Mouse (Mus musculus) midbrain, postnatal 0 days (tissue): ENCODE measurements at regions not wholly inside any gene's neighbourhood (a gene's known extent, or its start where the extent isn't known, plus 50 kb on each side); places are given as distances from the start of the nearest gene placed in this dataset.

ENCODE experiments used
- ATAC-seq: fragments of 200-750 bp; cut with Nextera tagmentation; 2 replicates; pipeline ENCODE4 v1.8.0; 2017; ENCODE audit warnings: moderate number of reproducible peaks, mild to moderate bottlenecking, moderate TSS enrichment, moderate library complexity; ENCODE audit not compliant: low FRiP score
- DNase-seq: peaks from one replicate; pipeline ENCODE4 v3.0.0-alpha.2; 2015; ENCODE audit warnings: low spot score
- H3K27ac ChIP-seq: fragments of 300-500 bp; sonication (generic); 2 replicates; pipeline ENCODE4 v1.5.1; 2014; ENCODE audit warnings: low read depth, mild to moderate bottlenecking, low read length, mixed read lengths
- H3K27me3 ChIP-seq: fragments of 300-500 bp; sonication (generic); 2 replicates; pipeline ENCODE4 v1.6.1; 2014; ENCODE audit warnings: low read length, control low read depth, mixed read lengths; ENCODE audit not compliant: insufficient read depth
- H3K36me3 ChIP-seq: fragments of 300-500 bp; sonication (generic); 2 replicates; pipeline ENCODE4 v1.6.1; 2014; ENCODE audit warnings: low read length, control low read depth, mixed read lengths; ENCODE audit not compliant: insufficient read depth
- H3K4me1 ChIP-seq: fragments of 300-500 bp; sonication (generic); 2 replicates; pipeline ENCODE4 v1.6.1; 2014; ENCODE audit warnings: mild to moderate bottlenecking, control low read depth, antibody characterized with exemption, low read length, mixed read lengths; ENCODE audit not compliant: insufficient read depth
- H3K4me2 ChIP-seq: fragments of 300-500 bp; sonication (generic); 2 replicates; pipeline ENCODE4 v1.6.1; 2014; ENCODE audit warnings: low read depth, mild to moderate bottlenecking, low read length, mixed read lengths; ENCODE audit not compliant: poor library complexity, severe bottlenecking
- H3K4me3 ChIP-seq: fragments of 300-500 bp; sonication (generic); 2 replicates; pipeline ENCODE4 v1.5.1; 2014; ENCODE audit warnings: low read depth, mild to moderate bottlenecking, low read length, moderate library complexity
- H3K9ac ChIP-seq: fragments of 300-500 bp; sonication (generic); replicated peaks from 2 replicates; pipeline ENCODE4 v1.6.1; 2014; ENCODE audit warnings: mild to moderate bottlenecking, low read length, moderate library complexity, mixed read lengths; ENCODE audit not compliant: poor library complexity, severe bottlenecking
- H3K9me3 ChIP-seq: fragments of 300-500 bp; sonication (generic); 2 replicates; pipeline ENCODE4 v1.6.1; 2016; ENCODE audit warnings: low read length, control low read depth
- CTCF ChIP-seq: IDR thresholded peaks from 2 replicates; pipeline ENCODE4 v1.5.1; 2016; ENCODE audit warnings: antibody characterized with exemption, mild to moderate bottlenecking
- WGBS: fragments of 180-500 bp; shearing (Covaris S2); extraction: QIAGEN DNeasy Blood & Tissue Kit; methylation state at CpG from one replicate; pipeline ENCODE4 v1.1.7; 2014; 5-methylcytosine and 5-hydroxymethylcytosine counted together

DNA sequence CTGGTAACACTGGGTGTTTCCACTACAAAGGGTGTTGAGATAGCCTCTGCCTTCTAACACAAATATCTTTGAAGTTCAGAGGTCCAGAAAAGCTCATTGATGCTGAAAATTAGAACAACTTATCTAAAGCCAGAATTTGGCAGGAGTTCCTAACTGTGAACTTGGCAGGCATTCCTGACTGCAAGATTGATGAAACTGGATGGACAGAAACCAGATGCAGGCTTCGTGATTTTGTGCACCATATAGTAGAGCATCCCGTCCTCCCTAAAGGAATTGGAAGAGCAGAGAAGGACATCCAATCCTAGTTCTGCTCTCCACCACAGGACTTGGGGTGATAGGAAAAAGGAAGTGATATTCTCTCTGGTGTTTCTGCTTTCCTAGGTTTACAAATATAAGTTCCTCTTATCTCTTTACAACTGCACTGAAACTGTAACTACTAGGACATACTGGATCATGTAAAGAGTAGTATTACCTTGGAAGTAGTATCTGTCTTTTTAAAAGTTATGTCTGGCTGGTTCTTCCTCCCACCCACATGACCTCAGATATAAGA, 90.9 kb upstream of the Thrb start:
- WGBS: 69% methylated on average over 2 of the region's 2 CpGs
- no peaks in the 10 kb centered on the region for H3K27me3 ChIP-seq
- H3K4me2 ChIP-seq: no peak overlapping the region
- no peak overlapping the region for H3K27ac ChIP-seq
- ATAC-seq (no peak), DNase-seq (peak; percentile 36)
- no peak overlapping the region for H3K9ac ChIP-seq
- no peak overlapping the region for H3K4me3 ChIP-seq
- no peak for TF ChIP-seq CTCF
- H3K4me1 ChIP-seq: no peaks in the 10 kb centered on the region
- no peaks in the 10 kb centered on the region for H3K36me3 ChIP-seq
- H3K9me3 ChIP-seq: no peaks in the 10 kb centered on the region

GRCm38 (mm10) chr14:17578776-17579175, 81.3 kb upstream of the Thrb start:
- Histone ChIP-seq H3K4me3 (no peak overlapping the region), H3K27ac (no peak overlapping the region), H3K9ac (no peak overlapping the region), H3K4me1 (no peaks in the 10 kb centered on the region), H3K36me3 (no peaks in the 10 kb centered on the region), H3K4me2 (no peak overlapping the region), H3K9me3 (no peaks in the 10 kb centered on the region), H3K27me3 (no peaks in the 10 kb centered on the region)
- 61% methylated on average over 1 of the region's 1 CpGs for WGBS
- no peak for ATAC-seq
- TF ChIP-seq CTCF: no peak
- peak; percentile 15 for DNase-seq

DNA sequence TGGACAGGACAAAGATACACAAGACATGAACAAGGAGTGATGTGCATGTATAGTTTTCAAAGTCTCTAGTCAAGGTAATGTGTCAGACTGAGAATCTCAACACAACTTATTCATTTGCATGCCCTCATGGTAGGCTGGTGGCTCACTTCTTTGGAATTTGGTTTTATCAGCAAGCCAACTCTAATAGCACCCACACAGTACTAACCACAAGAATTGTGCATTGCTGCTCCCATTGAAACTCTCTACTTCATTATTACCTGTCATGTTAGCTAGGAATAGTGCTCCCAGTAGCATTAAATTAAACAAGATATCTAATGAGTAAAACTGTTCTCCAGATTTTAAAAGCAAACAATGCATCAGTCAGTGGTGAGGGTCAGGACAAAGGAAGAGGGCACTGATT, 70.5 kb upstream of the Thrb start:
- no peak for DNase-seq
- no peaks in the 10 kb centered on the region for H3K9me3 ChIP-seq
- no peaks in the 10 kb centered on the region for H3K27me3 ChIP-seq
- H3K27ac ChIP-seq: no peak overlapping the region
- H3K9ac ChIP-seq: no peak overlapping the region
- no peaks in the 10 kb centered on the region for H3K4me1 ChIP-seq
- no peak overlapping the region for H3K4me2 ChIP-seq
- H3K36me3 ChIP-seq: no peaks in the 10 kb centered on the region
- no peak for ATAC-seq
- no peak for TF ChIP-seq CTCF
- no peak overlapping the region for H3K4me3 ChIP-seq

GRCm38 (mm10) chr14:17599553-17599952, 60.5 kb upstream of the Thrb start:
- Histone ChIP-seq H3K4me2 (no peak overlapping the region), H3K9me3 (no peaks in the 10 kb centered on the region), H3K27ac (no peak overlapping the region), H3K4me1 (no peaks in the 10 kb centered on the region), H3K4me3 (no peak overlapping the region), H3K27me3 (no peaks in the 10 kb centered on the region), H3K9ac (no peak overlapping the region), H3K36me3 (no peaks in the 10 kb centered on the region)
- ATAC-seq (no peak; the same call in 1 of the 2 replicates), DNase-seq (peak; percentile 15)
- no peak for TF ChIP-seq CTCF
- WGBS: 48% methylated on average over 5 of the region's 5 CpGs

DNA sequence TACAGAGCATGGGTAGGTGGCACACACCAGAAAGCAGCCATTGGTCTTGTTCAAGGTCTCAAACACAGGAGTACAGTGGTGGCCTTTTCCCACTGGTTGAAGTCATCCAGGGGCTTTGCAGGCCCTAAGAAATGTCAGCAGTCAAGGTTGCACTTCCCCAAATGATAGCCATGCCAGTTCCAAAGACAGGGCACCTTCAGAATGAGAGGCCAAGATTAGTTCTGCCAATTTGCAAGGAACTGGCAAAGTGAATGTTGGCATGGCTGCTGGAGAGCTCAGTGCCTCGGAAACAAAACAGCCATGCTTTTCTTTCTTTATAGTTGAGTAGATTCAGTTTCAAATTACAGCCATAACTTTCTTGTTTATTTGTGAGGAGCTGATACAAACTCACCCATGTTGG, 57.7 kb upstream of the Thrb start:
- 71% methylated on average over 1 of the region's 1 CpGs for WGBS
- DNase-seq (no peak), ATAC-seq (no peak)

GRCm38 (mm10) chr14:17606018-17606417, 54.0 kb upstream of the Thrb start:
- no peak overlapping the region for H3K27ac ChIP-seq
- ATAC-seq (no peak), DNase-seq (no peak)
- 22% methylated on average over 3 of the region's 3 CpGs for WGBS
- no peak for TF ChIP-seq CTCF
- H3K27me3 ChIP-seq: no peaks in the 10 kb centered on the region
- no peaks in the 10 kb centered on the region for H3K36me3 ChIP-seq
- no peaks in the 10 kb centered on the region for H3K4me1 ChIP-seq
- no peak overlapping the region for H3K9ac ChIP-seq
- H3K4me3 ChIP-seq: no peak overlapping the region
- H3K9me3 ChIP-seq: no peaks in the 10 kb centered on the region
- no peak overlapping the region for H3K4me2 ChIP-seq

More for the DNA sequence above, 57.7 kb upstream of the Thrb start:
- H3K4me3 ChIP-seq: no peak overlapping the region
- no peak overlapping the region for H3K9ac ChIP-seq
- H3K9me3 ChIP-seq: no peaks in the 10 kb centered on the region
- H3K36me3 ChIP-seq: no peaks in the 10 kb centered on the region
- H3K27ac ChIP-seq: no peak overlapping the region
- H3K4me2 ChIP-seq: no peak overlapping the region
- TF ChIP-seq CTCF: no peak
- H3K27me3 ChIP-seq: no peaks in the 10 kb centered on the region
- H3K4me1 ChIP-seq: no peaks in the 10 kb centered on the region
